Mouse (Mus musculus) leukemia stem cell, adult 10-12 weeks (primary cell): ENCODE measurements around the gene Dip2c. TPM values are rescaled to one million over a fixed set of nuclear protein-coding genes. Genes with fewer than 3 reads are reported as not detected.

ENCODE experiments used
- polyA plus RNA-seq: library from polyadenylated mRNA; stranded (reverse); fragments of >175 nt; gene quantifications from 2 replicates; pipeline ENCODE4 v1.2.3, GENCODE M21; 2012; ENCODE audit warnings: low replicate concordance

Gene Dip2c
- 0.80 and 1.3 TPM in 2 replicates for polyA plus RNA-seq

DNA sequence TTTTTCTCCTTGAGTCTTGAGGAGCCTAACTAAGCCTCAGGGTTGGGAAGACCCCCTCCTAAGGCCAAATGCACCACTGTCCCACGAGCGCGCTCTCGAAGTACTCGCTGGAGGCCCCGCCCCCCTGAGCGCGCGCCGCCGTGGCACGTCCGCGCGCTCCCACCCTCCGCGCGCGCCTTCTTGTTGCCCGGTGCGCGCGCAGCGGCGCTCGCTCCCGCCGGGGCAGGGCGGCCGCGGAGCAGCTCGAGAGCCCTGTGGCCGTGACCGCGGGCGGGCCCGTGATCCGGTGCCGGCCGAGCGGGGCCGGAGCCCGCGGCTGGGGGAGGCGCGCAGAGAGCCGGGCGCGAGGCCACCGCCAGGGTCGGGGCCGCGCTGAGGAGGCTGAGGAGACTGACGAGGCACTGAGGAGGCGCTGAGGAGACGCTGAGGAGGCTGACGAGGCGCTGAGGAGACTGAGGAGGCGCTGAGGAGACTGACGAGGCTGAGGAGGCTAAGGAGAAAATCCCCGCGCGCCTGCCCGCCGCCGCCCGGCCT is at the start of gene Dip2c:
Gene Dip2c, plus strand, starts transcription at position 207 of the 534 bp plus-strand sequence.

Other genes with a start within 250 kb of the Dip2c start
- 23.2 and 36.3 TPM in 2 replicates for gene Larp4b, start 182.6 kb upstream of the Dip2c start, polyA plus RNA-seq